Mouse (Mus musculus) G1E (cell line): ENCODE data around the gene Tns4.

ENCODE experiments used
- CTCF ChIP-seq: IDR thresholded peaks from 2 replicates; pipeline ENCODE4 v1.5.1; 2012; ENCODE audit warnings: low read depth, low read length, inconsistent platforms, mixed read lengths
- GATA2 ChIP-seq: IDR thresholded peaks from 2 replicates; pipeline ENCODE4 v1.6.1; 2012; ENCODE audit warnings: low read depth, low read length, inconsistent platforms, borderline replicate concordance

DNA sequence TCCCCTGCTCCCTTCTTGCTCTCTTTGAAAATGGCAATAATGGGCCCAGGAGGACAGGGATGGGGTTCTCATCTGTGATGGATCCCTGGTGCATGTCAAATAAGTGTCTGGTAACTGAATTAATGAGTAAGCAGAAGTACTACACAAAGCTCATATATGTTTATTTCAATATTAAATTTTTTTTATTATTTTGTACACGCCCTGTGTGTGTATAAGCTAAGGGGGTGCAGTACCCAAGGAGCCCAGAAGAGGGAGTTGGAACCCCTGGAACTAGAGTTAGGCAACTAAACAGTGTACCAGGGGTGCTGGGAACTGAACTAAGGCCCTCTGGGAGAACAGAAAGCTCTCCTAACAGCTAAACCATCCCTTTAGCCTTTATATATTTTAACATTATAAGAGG lies 29.3 kb upstream of the Tns4 start:
- TF ChIP-seq CTCF, result no peak
- no peak for TF ChIP-seq GATA2
